Mouse (Mus musculus) olfactory bulb, adult 2 months (tissue): Measurements from ENCODE around the gene Shc4.

ENCODE experiments used
- CTCF ChIP-seq: fragments of 200-500 bp; IDR thresholded peaks from 2 replicates; pipeline ENCODE4 v1.5.1; 2012; ENCODE audit warnings: low read depth, mild to moderate bottlenecking, low read length, moderate library complexity; ENCODE audit not compliant: insufficient read depth
- POLR2A ChIP-seq: fragments of 200-500 bp; IDR thresholded peaks from 2 replicates; pipeline ENCODE4 v1.6.1; 2012; ENCODE audit warnings: mild to moderate bottlenecking, low read depth, low read length, moderate library complexity; ENCODE audit not compliant: insufficient read depth

DNA sequence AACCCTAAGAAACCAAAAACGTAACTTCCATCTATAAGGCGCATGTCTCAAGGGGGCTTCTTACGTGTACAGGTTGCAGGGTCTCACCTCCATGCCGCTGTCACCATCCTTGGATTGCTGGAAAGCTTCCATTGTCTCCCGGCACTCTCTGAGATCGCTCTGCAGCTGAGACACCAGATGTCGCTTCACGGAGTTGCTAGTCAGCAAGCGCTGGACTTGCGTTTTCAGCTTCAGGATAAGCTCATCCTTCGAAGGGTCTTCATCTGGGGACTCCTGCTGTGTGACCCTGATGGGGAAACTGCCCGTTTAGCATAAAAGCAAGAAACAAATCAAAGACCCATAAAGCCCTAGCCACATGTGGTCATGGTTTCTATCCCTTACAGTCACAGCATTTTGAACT, 129.2 kb downstream of the Shc4 start:
- TF ChIP-seq POLR2A (no peak), CTCF (no peak)
